Mouse (Mus musculus): ENCODE measurements around the gene Alox8.

- TF ChIP-seq ZC3H11A (IDR thresholded peaks at IDR 0.05; ENCODE audit: borderline replicate concordance, low read depth, low read length) (no peak), CHD2 (IDR thresholded peaks at IDR 0.05; ENCODE audit: low read depth, low read length) (no peak), HCFC1 (IDR thresholded peaks at IDR 0.05; ENCODE audit: borderline replicate concordance, insufficient read depth, low read length) (no peak)
Measured at GRCm38 (mm10) chr11:69180120-69180519, 17.5 kb downstream of the Alox8 start.

All from ES-E14 (cell line).